In the genomic region with DNA sequence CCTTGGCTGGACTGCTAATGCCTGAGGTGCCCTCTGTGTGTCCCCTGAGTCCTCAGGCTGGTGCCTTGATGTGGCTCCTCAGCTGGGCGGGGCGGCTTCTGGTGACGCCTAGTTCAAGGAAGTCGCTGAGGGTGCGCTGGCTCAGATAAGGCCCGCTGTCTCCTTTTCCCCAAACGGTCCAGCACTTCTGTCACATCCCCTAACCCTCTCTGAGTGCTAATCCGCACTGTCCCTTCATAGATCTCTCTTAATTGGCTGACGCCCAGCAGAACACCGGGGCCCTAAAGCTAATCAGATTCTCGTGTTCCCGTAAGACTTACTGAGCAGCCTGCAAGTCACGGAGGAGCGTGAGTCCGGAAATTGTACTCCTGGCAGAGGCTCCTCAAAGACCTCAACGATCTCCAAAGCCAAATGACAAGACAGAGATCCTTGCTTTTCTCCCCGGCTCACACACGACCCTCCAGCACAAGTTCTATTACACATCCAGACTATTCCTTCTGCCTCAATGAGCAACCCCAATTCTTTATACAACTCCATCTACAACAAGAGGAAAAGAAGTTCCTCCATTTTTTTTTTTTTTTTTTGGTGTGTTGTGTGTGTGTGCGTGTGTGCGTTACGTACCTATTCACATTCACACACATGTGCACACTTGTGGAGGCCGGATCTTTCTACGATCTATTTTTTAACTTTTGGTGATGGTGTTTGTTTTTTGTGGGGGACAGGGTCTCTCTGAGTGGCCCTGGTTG, we compare ENCODE assay signal across 7 mouse cellular contexts. TPM values are rescaled to one million over a fixed set of nuclear protein-coding genes. Genes with fewer than 3 reads are reported as not detected.
DNase-seq lines count a peak whose midpoint lies in the region; ATAC-seq lines count a peak whose summit lies in the region.

No protein-coding gene starts in this region.

- peak overlapping the region; percentile 51 for H3K4me2 ChIP-seq in heart, embryonic 12.5 days
- H3K4me2 ChIP-seq in lung, embryonic 16.5 days (ENCODE audit: low read depth, low read length), result no peak overlapping the region
- no peak overlapping the region for H3K4me2 ChIP-seq in stomach, embryonic 14.5 days (replicated peaks; ENCODE audit: low read depth, low read length)

- no peaks in the 10 kb centered on the region for H3K27me3 ChIP-seq in heart, embryonic 12.5 days (replicated peaks)
- H3K27me3 ChIP-seq in lung, embryonic 16.5 days (ENCODE audit: control insufficient read depth, insufficient read depth, low read depth, low read length), result no peaks in the 10 kb centered on the region
- no peaks in the 10 kb centered on the region for H3K27me3 ChIP-seq in stomach, embryonic 14.5 days (ENCODE audit: control insufficient read depth, insufficient read depth, low read length)

- no peak overlapping the region; the same call in 1 of the 2 replicates for H3K4me3 ChIP-seq in heart, embryonic 12.5 days
- H3K4me3 ChIP-seq in lung, embryonic 16.5 days (ENCODE audit: low read length), result no peak overlapping the region
- H3K4me3 ChIP-seq in stomach, embryonic 14.5 days (ENCODE audit: low read depth, low read length), result no peak overlapping the region

- H3K27ac ChIP-seq in heart, embryonic 12.5 days (ENCODE audit: poor library complexity, severe bottlenecking), result peak overlapping the region; percentile 71
- H3K27ac ChIP-seq in lung, embryonic 16.5 days (ENCODE audit: low read length), result no peak overlapping the region; the same call in 1 of the 2 replicates
- H3K27ac ChIP-seq in stomach, embryonic 14.5 days (ENCODE audit: low read length), result no peak overlapping the region

- WGBS in heart, embryonic 12.5 days, result 32% methylated on average over 23 of the region's 23 CpGs
- WGBS in lung, embryonic 16.5 days, result 53% methylated on average over 23 of the region's 23 CpGs
- WGBS in stomach, embryonic 14.5 days, result 61% methylated on average over 23 of the region's 23 CpGs

- peak overlapping the region; percentile 34 for H3K9ac ChIP-seq in heart, embryonic 12.5 days
- no peak overlapping the region for H3K9ac ChIP-seq in lung, embryonic 16.5 days (ENCODE audit: low read length)
- H3K9ac ChIP-seq in stomach, embryonic 14.5 days (replicated peaks; ENCODE audit: low read depth, low read length), result no peak overlapping the region

- H3K36me3 ChIP-seq in heart, embryonic 12.5 days, result peaks cover 5% of the 10 kb centered on the region; the same call in 1 of the 2 replicates
- no peaks in the 10 kb centered on the region for H3K36me3 ChIP-seq in lung, embryonic 16.5 days (ENCODE audit: control insufficient read depth, insufficient read depth, low read length)
- H3K36me3 ChIP-seq in stomach, embryonic 14.5 days (ENCODE audit: control insufficient read depth, insufficient read depth, low read length), result no peaks in the 10 kb centered on the region

- peaks cover 69% of the 10 kb centered on the region for H3K4me1 ChIP-seq in heart, embryonic 12.5 days (replicated peaks)
- peaks cover 2% of the 10 kb centered on the region for H3K4me1 ChIP-seq in lung, embryonic 16.5 days (replicated peaks; ENCODE audit: control insufficient read depth, insufficient read depth, low read length)
- no peaks in the 10 kb centered on the region for H3K4me1 ChIP-seq in stomach, embryonic 14.5 days (ENCODE audit: control insufficient read depth, insufficient read depth, low read length)

- peak; percentile 42 to 47 for DNase-seq in CD8-positive naive resting alpha-beta T cell, adult 2 months (ENCODE audit: low read depth in 2 of 2, low spot score in 2 of 2)
- peak; percentile 64 for DNase-seq in MN1 (ENCODE audit: low spot score)
- no peak for DNase-seq in urinary bladder, postnatal 36 days (ENCODE audit: low spot score in 2 of 2)

- H3K9me3 ChIP-seq in heart, embryonic 12.5 days (replicated peaks), result no peaks in the 10 kb centered on the region
- no peaks in the 10 kb centered on the region for H3K9me3 ChIP-seq in lung, embryonic 16.5 days (ENCODE audit: control insufficient read depth, low read length)
- no peaks in the 10 kb centered on the region for H3K9me3 ChIP-seq in stomach, embryonic 14.5 days (ENCODE audit: control insufficient read depth, low read depth, low read length)

- peak; percentile 74 for ATAC-seq in heart, embryonic 12.5 days (ENCODE audit: insufficient number of reproducible peaks, low FRiP score)
- ATAC-seq in lung, embryonic 16.5 days (ENCODE audit: low read depth), result peak; percentile 21; the same call in 1 of the 2 replicates
- ATAC-seq in stomach, embryonic 14.5 days (ENCODE audit: insufficient number of reproducible peaks, insufficient read depth, low FRiP score, low read depth), result peak; percentile 71; the same call in 1 of the 2 replicates
- no peak for ATAC-seq in frontal cortex, adult (ENCODE audit: low TSS enrichment)

RNA-seq across cellular contexts. Expression of gene Hk1, which starts 52.0 kb away (rescaled TPM):
- 215 and 227 TPM in 2 replicates for polyA plus RNA-seq in heart, embryonic 12.5 days (2016; fragmentation: Nextera tagmentation; extraction: Ambion mirVana)
- 39.3 and 46.0 TPM in 2 replicates for polyA plus RNA-seq in lung, embryonic 16.5 days (2015; fragmentation: Nextera tagmentation; extraction: Ambion mirVana)
- polyA plus RNA-seq in stomach, embryonic 14.5 days (2014; fragmentation: Nextera tagmentation; extraction: Ambion mirVana), result 19.4 and 23.6 TPM in 2 replicates

Comparison
In these comparisons a context has a peak if more than half of its experiments do, and no peak if none do; other contexts are left out.
1. DNase-seq: peak in CD8-positive naive resting alpha-beta T cell, adult 2 months (2 of 2) and MN1 (single experiment); none in urinary bladder, postnatal 36 days (0 of 2).